Mouse (Mus musculus) forebrain, embryonic 12.5 days (tissue): ENCODE measurements around the gene Cage1. TPM values are rescaled to one million over a fixed set of nuclear protein-coding genes. Genes with fewer than 3 reads are reported as not detected.

Source experiments
- ATAC-seq: fragments of 200-750 bp; cut with Nextera tagmentation; 2 replicates; pipeline ENCODE4 v1.8.0; 2017; ENCODE audit warnings: moderate TSS enrichment; ENCODE audit not compliant: low FRiP score
- H3K27ac ChIP-seq: fragments of 300-500 bp; sonication (generic); 2 replicates; pipeline ENCODE4 v1.5.1; 2016; ENCODE audit warnings: mild to moderate bottlenecking
- H3K27me3 ChIP-seq: fragments of 300-500 bp; sonication (generic); 2 replicates; pipeline ENCODE4 v1.6.1; 2016; ENCODE audit warnings: mild to moderate bottlenecking
- H3K36me3 ChIP-seq: fragments of 300-500 bp; sonication (generic); replicated peaks from 2 replicates; pipeline ENCODE4 v1.6.1; 2016; ENCODE audit warnings: mild to moderate bottlenecking
- H3K4me1 ChIP-seq: fragments of 300-500 bp; sonication (generic); 2 replicates; pipeline ENCODE4 v1.6.1; 2016
- H3K4me2 ChIP-seq: fragments of 300-500 bp; sonication (generic); 2 replicates; pipeline ENCODE4 v1.6.1; 2016; ENCODE audit warnings: mild to moderate bottlenecking, moderate library complexity
- H3K4me3 ChIP-seq: fragments of 300-500 bp; sonication (generic); replicated peaks from 2 replicates; pipeline ENCODE4 v1.5.1; 2016; ENCODE audit warnings: mild to moderate bottlenecking
- H3K9ac ChIP-seq: fragments of 300-500 bp; sonication (generic); 2 replicates; pipeline ENCODE4 v1.6.1; 2016; ENCODE audit warnings: mild to moderate bottlenecking
- H3K9me3 ChIP-seq: fragments of 300-500 bp; sonication (generic); 2 replicates; pipeline ENCODE4 v1.6.1; 2016
- WGBS: fragments of 180-500 bp; shearing (Covaris S2); methylation state at CpG from one replicate; pipeline ENCODE4 v1.1.7; 2016; 5-methylcytosine and 5-hydroxymethylcytosine counted together
- polyA plus RNA-seq: library from polyadenylated mRNA; unstranded; fragments of >200 nt; fragmentation: Nextera tagmentation; extraction: Ambion mirVana; gene quantifications from 2 replicates; pipeline ENCODE4 v1.2.1, GENCODE M21; 2016

Cage1 gene
- polyA plus RNA-seq, 1 experiment from 2014 or later = 1.5 TPM

DNA sequence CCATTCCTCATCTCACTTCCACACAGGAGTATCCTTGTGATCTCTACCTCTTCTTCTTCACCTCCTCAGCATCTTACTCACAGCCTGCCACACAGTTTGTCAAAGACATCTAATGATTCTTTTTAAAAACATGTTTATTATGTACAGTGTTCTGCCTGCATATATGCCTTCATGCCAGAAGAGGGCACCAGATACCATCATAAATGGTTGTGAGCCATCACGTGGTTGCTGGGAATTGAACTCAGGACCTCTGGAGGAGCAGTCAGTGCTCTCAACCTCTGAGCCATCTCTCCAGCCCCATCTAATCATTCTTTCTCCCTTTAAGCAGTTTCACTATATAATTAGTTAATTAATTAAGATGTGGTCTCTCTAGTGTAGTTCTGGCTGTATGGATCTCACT, 34.4 kb downstream of the Cage1 start:
- H3K9ac ChIP-seq = no peak overlapping the region
- H3K4me3 ChIP-seq = no peak overlapping the region
- no peak overlapping the region for H3K27ac ChIP-seq
- no peaks in the 10 kb centered on the region for H3K36me3 ChIP-seq
- H3K4me2 ChIP-seq = no peak overlapping the region
- ATAC-seq = no peak
- H3K4me1 ChIP-seq = no peaks in the 10 kb centered on the region
- 32% methylated on average over 1 of the region's 1 CpGs for WGBS
- H3K9me3 ChIP-seq = no peaks in the 10 kb centered on the region
- H3K27me3 ChIP-seq = 0 out of 2 replicates have a peak, but pooled peaks cover 9% of the 10 kb centered on the region

DNA sequence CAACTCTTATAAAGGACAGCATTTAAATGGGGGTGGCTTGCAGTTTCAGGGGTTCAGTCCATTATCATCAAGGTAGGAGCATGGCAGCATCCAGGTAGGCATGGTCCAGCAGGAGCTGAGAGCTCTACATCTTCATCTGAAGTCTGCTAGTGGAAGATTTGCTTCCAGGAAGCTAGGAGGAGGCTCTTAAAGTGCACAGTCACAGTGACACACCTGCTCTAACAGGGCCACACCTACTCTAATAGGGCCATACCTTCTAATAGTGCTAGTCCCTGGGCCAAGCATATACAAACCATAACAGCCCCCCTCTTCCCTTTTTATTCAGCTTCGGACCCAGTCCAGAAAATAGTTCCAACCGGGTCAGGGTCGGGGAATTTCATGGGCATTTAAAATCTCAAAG, 37.2 kb downstream of the Cage1 start:
- Histone ChIP-seq H3K4me2 (no peak overlapping the region), H3K27me3 (0 out of 2 replicates have a peak, but pooled peaks cover 9% of the 10 kb centered on the region), H3K27ac (no peak overlapping the region), H3K36me3 (no peaks in the 10 kb centered on the region), H3K4me1 (no peaks in the 10 kb centered on the region), H3K9ac (no peak overlapping the region), H3K4me3 (no peak overlapping the region), H3K9me3 (no peaks in the 10 kb centered on the region)
- no peak for ATAC-seq
- WGBS = 83% methylated on average over 3 of the region's 3 CpGs

GRCm38 (mm10) chr13:37994405-37994749, 42.5 kb downstream of the Cage1 start:
- Histone ChIP-seq H3K27me3 (0 out of 2 replicates have a peak, but pooled peaks cover 3% of the 10 kb centered on the region), H3K4me3 (peak overlapping the region; percentile 96), H3K36me3 (peaks cover 23% of the 10 kb centered on the region), H3K4me1 (peaks cover 8% of the 10 kb centered on the region), H3K4me2 (peak overlapping the region; percentile 73), H3K27ac (peak overlapping the region; percentile 53; the same call in 1 of the 2 replicates), H3K9me3 (no peaks in the 10 kb centered on the region), H3K9ac (peak overlapping the region; percentile 95; the same call in 1 of the 2 replicates)
- ATAC-seq = peak; percentile 69
- WGBS = 26% methylated on average over 7 of the region's 7 CpGs

GRCm38 (mm10) chr13:37993704-37994404, 43.0 kb downstream of the Cage1 start, which contains the start of gene Ssr1:
TSS of gene Ssr1 (minus strand) at chr13:37994217.
- peak within 1 kb of the TSS; percentile 95 for H3K9ac ChIP-seq
- peak; percentile 99 for ATAC-seq
- H3K9me3 ChIP-seq = no peaks in the 10 kb centered on the region
- H3K27me3 ChIP-seq = 0 out of 2 replicates have a peak, but pooled peaks cover 3% of the 10 kb centered on the region
- H3K4me1 ChIP-seq = peaks cover 8% of the 10 kb centered on the region
- H3K4me3 ChIP-seq = peak within 1 kb of the TSS; percentile 96
- under 1% methylated on average over 72 of the region's 89 CpGs for WGBS
- H3K4me2 ChIP-seq = peak within 1 kb of the TSS; percentile 73
- peaks cover 28% of the 10 kb centered on the region for H3K36me3 ChIP-seq
- H3K27ac ChIP-seq = peak within 1 kb of the TSS; percentile 94

GRCm38 (mm10) chr13:37993376-37993703, 43.5 kb downstream of the Cage1 start:
- H3K27ac ChIP-seq = peak overlapping the region; percentile 94
- peaks cover 8% of the 10 kb centered on the region for H3K4me1 ChIP-seq
- WGBS = 1% methylated on average over 17 of the region's 17 CpGs
- H3K36me3 ChIP-seq = peaks cover 33% of the 10 kb centered on the region
- peak overlapping the region; percentile 95 for H3K9ac ChIP-seq
- no peak for ATAC-seq
- H3K4me2 ChIP-seq = peak overlapping the region; percentile 73
- peak overlapping the region; percentile 96 for H3K4me3 ChIP-seq
- no peaks in the 10 kb centered on the region for H3K9me3 ChIP-seq
- 0 out of 2 replicates have a peak, but pooled peaks cover 1% of the 10 kb centered on the region for H3K27me3 ChIP-seq

DNA sequence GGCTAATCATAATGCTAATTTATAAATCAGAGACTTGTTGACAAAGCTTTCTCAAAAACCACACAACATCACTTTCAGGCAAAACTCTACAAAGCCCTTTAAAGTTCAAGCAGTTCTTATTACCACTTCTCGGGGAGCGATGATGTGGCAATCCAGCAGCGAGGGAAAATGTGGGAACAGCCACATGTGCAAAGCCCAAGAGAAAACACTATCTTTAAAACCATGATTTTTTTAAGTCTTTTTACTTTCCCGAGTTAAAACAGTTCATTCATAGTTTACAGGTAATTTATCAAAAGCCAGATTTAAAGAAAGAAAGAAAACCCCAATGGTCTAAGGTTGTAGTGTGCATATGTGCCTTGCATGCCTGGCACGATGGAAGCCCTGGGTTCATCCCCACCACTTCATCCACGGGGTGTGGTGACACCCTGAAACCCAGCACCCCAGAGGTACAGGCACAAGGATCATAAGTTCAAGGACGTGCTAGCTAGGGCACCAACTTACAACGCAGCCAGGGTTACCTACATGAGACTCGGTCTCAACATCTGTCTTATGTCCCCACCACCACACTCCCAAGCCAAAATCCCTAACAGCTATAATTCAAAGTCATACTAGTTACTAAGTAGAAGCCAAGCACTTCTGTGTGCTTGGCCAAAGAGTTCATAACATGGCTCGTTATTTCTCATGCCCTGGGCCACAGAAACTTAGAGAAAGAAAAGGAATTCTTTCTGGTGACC, 44.1 kb downstream of the Cage1 start:
- no peak for ATAC-seq
- Histone ChIP-seq H3K36me3 (peaks cover 38% of the 10 kb centered on the region), H3K27ac (no peak overlapping the region), H3K27me3 (no peaks in the 10 kb centered on the region), H3K9me3 (no peaks in the 10 kb centered on the region), H3K4me1 (peaks cover 8% of the 10 kb centered on the region), H3K4me3 (peak overlapping the region; percentile 96), H3K4me2 (peak overlapping the region; percentile 73), H3K9ac (peak overlapping the region; percentile 95)
- WGBS = 19% methylated on average over 10 of the region's 10 CpGs

DNA sequence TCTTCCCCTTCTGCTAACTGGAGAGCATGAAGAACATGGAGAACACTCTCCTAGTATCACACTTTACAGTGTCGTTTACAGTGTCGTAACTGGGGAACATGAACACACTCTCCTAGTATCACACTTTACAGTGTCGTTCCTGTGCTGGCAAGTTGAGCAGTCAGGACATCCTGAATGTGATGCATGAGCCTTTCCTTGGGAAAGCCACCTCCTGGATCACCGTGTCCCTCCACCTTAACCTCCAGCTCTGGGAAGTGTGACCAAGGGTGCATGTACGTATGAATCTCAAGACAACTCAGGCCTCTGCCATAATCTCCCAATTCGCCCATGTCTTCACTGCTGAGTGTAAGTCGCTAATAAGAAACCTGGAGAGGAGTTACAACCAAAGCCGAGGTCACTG, 47.2 kb downstream of the Cage1 start:
- H3K27ac ChIP-seq = no peak overlapping the region
- 93% methylated on average over 8 of the region's 8 CpGs for WGBS
- no peaks in the 10 kb centered on the region for H3K9me3 ChIP-seq
- H3K4me3 ChIP-seq = no peak overlapping the region
- H3K4me1 ChIP-seq = peaks cover 8% of the 10 kb centered on the region
- no peak overlapping the region for H3K9ac ChIP-seq
- H3K27me3 ChIP-seq = no peaks in the 10 kb centered on the region
- H3K36me3 ChIP-seq = peaks cover 66% of the 10 kb centered on the region
- H3K4me2 ChIP-seq = no peak overlapping the region
- no peak for ATAC-seq

DNA sequence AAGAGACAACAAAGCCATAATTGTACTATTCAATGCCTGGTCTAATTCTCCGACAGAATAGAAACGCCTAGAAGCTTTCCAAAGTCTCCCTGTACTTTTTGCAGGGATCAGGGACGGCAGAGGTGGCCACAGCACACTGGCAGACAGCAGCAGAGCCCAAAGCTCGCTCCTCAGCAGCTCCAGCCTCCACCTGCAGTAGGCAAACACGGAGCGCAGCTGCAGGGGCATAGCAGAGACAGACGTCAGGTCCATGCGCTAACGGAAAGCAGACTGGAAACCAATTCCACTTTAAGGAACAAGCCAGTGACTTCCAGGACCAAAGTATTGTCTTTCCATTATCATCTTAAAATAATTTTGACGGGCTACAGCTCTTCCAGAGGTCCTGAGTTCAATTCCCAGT, 50.7 kb downstream of the Cage1 start:
- Histone ChIP-seq H3K36me3 (peaks cover 93% of the 10 kb centered on the region), H3K4me2 (no peak overlapping the region), H3K9ac (no peak overlapping the region), H3K9me3 (no peaks in the 10 kb centered on the region), H3K4me1 (no peaks in the 10 kb centered on the region), H3K27me3 (no peaks in the 10 kb centered on the region), H3K27ac (no peak overlapping the region), H3K4me3 (no peak overlapping the region)
- ATAC-seq = no peak
- 81% methylated on average over 10 of the region's 10 CpGs for WGBS

DNA sequence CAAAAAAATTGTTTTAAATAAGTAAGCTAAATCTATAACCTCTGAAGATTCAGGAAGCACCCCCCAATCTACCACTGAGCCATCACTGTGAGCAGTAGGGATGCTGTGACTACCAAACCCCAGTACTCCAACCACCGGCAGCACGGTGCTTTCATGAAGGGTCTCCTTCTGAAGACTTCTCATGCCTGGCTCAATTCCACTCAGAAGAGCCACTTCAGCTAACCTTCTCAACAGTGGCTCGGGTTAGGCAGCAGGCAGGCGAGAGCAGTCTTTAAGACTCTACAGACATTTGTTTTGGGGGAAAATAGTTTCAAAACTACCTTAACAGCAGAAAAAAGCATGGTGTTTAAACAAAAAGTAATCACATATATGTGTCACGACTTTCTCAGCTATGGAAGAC, 55.8 kb downstream of the Cage1 start:
- H3K9ac ChIP-seq = no peak overlapping the region
- 92% methylated on average over 5 of the region's 5 CpGs for WGBS
- no peak for ATAC-seq
- no peaks in the 10 kb centered on the region for H3K27me3 ChIP-seq
- H3K4me2 ChIP-seq = no peak overlapping the region
- H3K36me3 ChIP-seq = peaks cover 86% of the 10 kb centered on the region
- H3K9me3 ChIP-seq = no peaks in the 10 kb centered on the region
- H3K27ac ChIP-seq = no peak overlapping the region
- H3K4me1 ChIP-seq = no peaks in the 10 kb centered on the region
- no peak overlapping the region for H3K4me3 ChIP-seq

DNA sequence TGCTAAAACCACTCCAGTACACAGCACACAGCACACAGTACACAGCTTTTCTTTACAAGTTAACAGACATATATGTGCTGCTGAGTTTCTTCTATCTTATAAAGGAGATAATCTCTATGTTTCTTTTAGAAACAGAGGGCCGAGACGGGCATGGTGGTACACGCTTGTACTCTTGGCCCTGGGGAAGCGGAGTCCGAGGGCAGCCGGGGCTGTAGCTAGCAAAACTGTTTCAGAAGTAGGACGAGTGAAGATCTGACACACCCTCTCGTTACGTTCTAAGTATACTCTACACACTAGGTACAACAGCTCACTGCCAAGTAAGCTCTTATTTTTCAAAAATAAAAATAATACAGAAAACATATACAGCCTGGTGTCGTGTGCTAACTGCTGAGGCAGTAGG, 56.5 kb downstream of the Cage1 start:
- H3K27ac ChIP-seq = no peak overlapping the region
- no peak overlapping the region for H3K4me2 ChIP-seq
- no peaks in the 10 kb centered on the region for H3K4me1 ChIP-seq
- no peak overlapping the region for H3K9ac ChIP-seq
- WGBS = 94% methylated on average over 10 of the region's 10 CpGs
- H3K9me3 ChIP-seq = no peaks in the 10 kb centered on the region
- H3K4me3 ChIP-seq = no peak overlapping the region
- no peaks in the 10 kb centered on the region for H3K27me3 ChIP-seq
- no peak for ATAC-seq
- H3K36me3 ChIP-seq = peaks cover 83% of the 10 kb centered on the region

GRCm38 (mm10) chr13:37979506-37979905, 57.4 kb downstream of the Cage1 start:
- no peak overlapping the region for H3K9ac ChIP-seq
- 94% methylated on average over 12 of the region's 12 CpGs for WGBS
- ATAC-seq = no peak
- H3K36me3 ChIP-seq = peaks cover 81% of the 10 kb centered on the region
- no peak overlapping the region for H3K4me2 ChIP-seq
- no peak overlapping the region for H3K27ac ChIP-seq
- no peak overlapping the region for H3K4me3 ChIP-seq
- H3K9me3 ChIP-seq = no peaks in the 10 kb centered on the region
- H3K27me3 ChIP-seq = no peaks in the 10 kb centered on the region
- H3K4me1 ChIP-seq = no peaks in the 10 kb centered on the region

DNA sequence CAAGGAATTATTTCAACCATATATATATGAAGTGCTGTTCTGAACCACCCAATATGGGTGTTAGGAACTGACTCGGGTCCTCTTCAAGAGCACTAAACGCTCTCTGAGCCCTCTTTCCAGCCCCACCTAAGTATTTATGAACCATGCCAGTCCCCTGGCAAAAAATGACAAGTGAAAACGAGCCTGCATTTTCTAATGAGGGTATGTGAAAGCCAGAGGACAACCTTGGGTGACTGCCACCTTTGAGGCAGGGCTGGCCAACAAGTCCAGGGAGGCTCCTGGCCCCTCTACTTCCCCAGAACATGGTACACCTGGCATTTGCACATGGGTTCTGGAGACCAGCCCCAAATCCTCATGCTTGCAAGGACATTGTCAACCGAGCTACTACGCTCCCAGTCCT, 62.1 kb downstream of the Cage1 start:
- Histone ChIP-seq H3K9me3 (no peaks in the 10 kb centered on the region), H3K4me1 (no peaks in the 10 kb centered on the region), H3K4me3 (no peak overlapping the region), H3K27ac (no peak overlapping the region), H3K36me3 (peaks cover 44% of the 10 kb centered on the region), H3K4me2 (no peak overlapping the region), H3K9ac (no peak overlapping the region), H3K27me3 (no peaks in the 10 kb centered on the region)
- 89% methylated on average over 5 of the region's 5 CpGs for WGBS
- ATAC-seq = no peak

DNA sequence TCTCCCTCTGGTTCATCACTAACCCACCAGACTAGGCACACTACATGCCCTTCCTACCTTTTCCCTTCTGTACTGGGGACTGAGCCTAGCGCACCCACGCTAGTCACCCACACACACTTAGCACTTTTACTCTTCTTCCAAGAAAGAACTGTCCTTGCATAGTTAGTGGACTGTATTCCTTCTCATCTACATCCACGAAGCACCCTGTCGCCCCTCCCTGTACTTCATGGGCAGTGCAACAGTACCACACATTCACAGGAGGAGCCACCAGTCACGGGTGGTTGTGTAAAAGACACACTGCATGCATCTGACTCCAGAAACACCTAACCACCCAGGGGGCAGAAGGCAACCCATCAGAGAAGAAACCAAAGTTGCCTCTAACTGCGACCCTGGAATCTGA, 62.8 kb downstream of the Cage1 start:
- ATAC-seq = no peak
- no peaks in the 10 kb centered on the region for H3K9me3 ChIP-seq
- no peaks in the 10 kb centered on the region for H3K27me3 ChIP-seq
- H3K4me1 ChIP-seq = no peaks in the 10 kb centered on the region
- H3K27ac ChIP-seq = no peak overlapping the region
- 84% methylated on average over 6 of the region's 6 CpGs for WGBS
- no peak overlapping the region for H3K4me2 ChIP-seq
- no peak overlapping the region for H3K9ac ChIP-seq
- no peak overlapping the region for H3K4me3 ChIP-seq
- peaks cover 38% of the 10 kb centered on the region for H3K36me3 ChIP-seq
